Mouse (Mus musculus) lung, embryonic 15.5 days (tissue): Measurements from ENCODE around the gene Tradd. TPM values are rescaled to one million over a fixed set of nuclear protein-coding genes. Genes with fewer than 3 reads are reported as not detected.
A peak's percentile ranks its signal among the peaks of the same experiment; 100 is the strongest.

Experiments
- ATAC-seq: fragments of 200-750 bp; cut with Nextera tagmentation; 2 replicates; pipeline ENCODE4 v1.8.0; 2017; ENCODE audit warnings: moderate number of reproducible peaks, borderline replicate concordance; ENCODE audit not compliant: low FRiP score, low TSS enrichment; ENCODE audit errors: extremely low read depth
- H3K27ac ChIP-seq: fragments of 300-500 bp; sonication (generic); 2 replicates; pipeline ENCODE4 v1.5.1; 2015; ENCODE audit warnings: moderate library complexity, mild to moderate bottlenecking, inconsistent platforms
- H3K27me3 ChIP-seq: fragments of 300-500 bp; sonication (generic); 2 replicates; pipeline ENCODE4 v1.6.1; 2015; ENCODE audit warnings: inconsistent platforms
- H3K36me3 ChIP-seq: fragments of 300-500 bp; sonication (generic); 2 replicates; pipeline ENCODE4 v1.6.1; 2015; ENCODE audit warnings: inconsistent platforms
- H3K4me1 ChIP-seq: fragments of 300-500 bp; sonication (generic); 2 replicates; pipeline ENCODE4 v1.6.1; 2015; ENCODE audit warnings: inconsistent platforms
- H3K4me2 ChIP-seq: fragments of 300-500 bp; sonication (generic); 2 replicates; pipeline ENCODE4 v1.6.1; 2015; ENCODE audit warnings: inconsistent platforms, mild to moderate bottlenecking, moderate library complexity
- H3K4me3 ChIP-seq: fragments of 300-500 bp; sonication (generic); 2 replicates; pipeline ENCODE4 v1.5.1; 2015; ENCODE audit warnings: mild to moderate bottlenecking, inconsistent platforms
- H3K9ac ChIP-seq: fragments of 300-500 bp; sonication (generic); 2 replicates; pipeline ENCODE4 v1.6.1; 2015; ENCODE audit warnings: inconsistent platforms
- H3K9me3 ChIP-seq: fragments of 300-500 bp; sonication (generic); 2 replicates; pipeline ENCODE4 v1.6.1; 2016; ENCODE audit warnings: inconsistent platforms
- WGBS: fragments of 180-500 bp; shearing (Covaris S2); methylation state at CpG from one replicate; pipeline ENCODE4 v1.1.7; 2015; 5-methylcytosine and 5-hydroxymethylcytosine counted together
- microRNA counts: library from miRNA; unstranded; fragments of <30 nt; microRNA quantifications from one replicate; lab custom pipeline; 2016
- microRNA-seq: library from miRNA; unstranded; fragments of <30 nt; microRNA quantifications from one replicate; pipeline ENCODE4, GENCODE M21; 2016
- polyA plus RNA-seq: library from polyadenylated mRNA; unstranded; fragments of >200 nt; fragmentation: Nextera tagmentation; extraction: Ambion mirVana; gene quantifications from 2 replicates; pipeline ENCODE4 v1.2.1, GENCODE M21; 2015

Tradd gene
- polyA plus RNA-seq, 1 experiment from 2014 or later = 33.6 TPM

- Histone ChIP-seq H3K9me3 (no peaks in the 10 kb centered on the region), H3K27me3 (no peaks in the 10 kb centered on the region), H3K4me2 (peak within 1 kb of the TSS; percentile 87), H3K4me1 (peaks cover 24% of the 10 kb centered on the region), H3K9ac (peak within 1 kb of the TSS; percentile 64), H3K4me3 (peak within 1 kb of the TSS; percentile 65), H3K27ac (peak within 1 kb of the TSS; percentile 89), H3K36me3 (no peaks in the 10 kb centered on the region)
- peak; percentile 93 for ATAC-seq
- 2% methylated on average over 34 of the region's 34 CpGs for WGBS
Measured at GRCm38 (mm10) chr8:105224413-105225271, 39.8 kb downstream of the Tradd start, which contains the start of gene D230025D16Rik. D230025D16Rik (plus strand) TSS chr8:105225145.

GRCm38 (mm10) chr8:105223850-105224249, 40.6 kb downstream of the Tradd start:
- no peaks in the 10 kb centered on the region for H3K27me3 ChIP-seq
- H3K27ac ChIP-seq = peak overlapping the region; percentile 89; the same call in 1 of the 2 replicates
- no peak overlapping the region for H3K9ac ChIP-seq
- no peaks in the 10 kb centered on the region for H3K36me3 ChIP-seq
- peaks cover 24% of the 10 kb centered on the region for H3K4me1 ChIP-seq
- 69% methylated on average over 7 of the region's 7 CpGs for WGBS
- H3K4me2 ChIP-seq = peak overlapping the region; percentile 87
- no peak for ATAC-seq
- H3K9me3 ChIP-seq = no peaks in the 10 kb centered on the region
- H3K4me3 ChIP-seq = no peak overlapping the region

GRCm38 (mm10) chr8:105217926-105218522, 46.4 kb downstream of the Tradd start:
- no peak for ATAC-seq
- H3K4me3 ChIP-seq = no peak overlapping the region
- WGBS = 74% methylated on average over 5 of the region's 5 CpGs
- H3K9me3 ChIP-seq = no peaks in the 10 kb centered on the region
- H3K4me2 ChIP-seq = no peak overlapping the region
- H3K27me3 ChIP-seq = no peaks in the 10 kb centered on the region
- H3K27ac ChIP-seq = no peak overlapping the region
- H3K36me3 ChIP-seq = peaks cover 17% of the 10 kb centered on the region
- no peaks in the 10 kb centered on the region for H3K4me1 ChIP-seq
- no peak overlapping the region for H3K9ac ChIP-seq

GRCm38 (mm10) chr8:105214104-105214503, 50.3 kb downstream of the Tradd start:
- Histone ChIP-seq H3K36me3 (peaks cover 17% of the 10 kb centered on the region), H3K27me3 (no peaks in the 10 kb centered on the region), H3K4me3 (no peak overlapping the region), H3K4me2 (no peak overlapping the region), H3K4me1 (no peaks in the 10 kb centered on the region), H3K27ac (no peak overlapping the region), H3K9ac (no peak overlapping the region), H3K9me3 (no peaks in the 10 kb centered on the region)
- 81% methylated on average over 5 of the region's 5 CpGs for WGBS
- ATAC-seq = no peak

GRCm38 (mm10) chr8:105209153-105210110, 55.0 kb downstream of the Tradd start:
- Histone ChIP-seq H3K9me3 (no peaks in the 10 kb centered on the region), H3K4me1 (no peaks in the 10 kb centered on the region), H3K4me3 (no peak overlapping the region), H3K9ac (no peak overlapping the region), H3K4me2 (no peak overlapping the region), H3K27ac (no peak overlapping the region), H3K27me3 (no peaks in the 10 kb centered on the region), H3K36me3 (peaks cover 11% of the 10 kb centered on the region)
- WGBS = 86% methylated on average over 1 of the region's 1 CpGs
- no peak for ATAC-seq

MicroRNA genes within 50 kb of the gene (microRNA counts, 519-probe panel; counts per million panel counts)
- 1,986 counts per million, percentile 16 among the panel's probes with 10 or more counts for microRNA mmu-miR-328 (lab: Ali Mortazavi, UCI)

Small RNA genes within 50 kb of the gene (microRNA-seq; reads per million reads assigned to microRNA genes)
- gene Gm27320 (not detected), gene Mir328 (215 reads per million, percentile 60 among the genes with 10 or more reads in this experiment)

Other genes starting within 250 kb of the Tradd start
- not detected in 2 replicates for gene Ces3a, start 216.0 kb downstream of the Tradd start, polyA plus RNA-seq
- not detected in 2 replicates for gene Ces3b, start 180.9 kb downstream of the Tradd start, polyA plus RNA-seq
- not detected in 2 replicates for gene Ces4a, start 132.8 kb downstream of the Tradd start, polyA plus RNA-seq
- gene Cbfb, start 93.9 kb downstream of the Tradd start, polyA plus RNA-seq = 62.9 and 63.3 TPM in 2 replicates
- 38.2 and 38.8 TPM in 2 replicates for gene D230025D16Rik, start 39.5 kb downstream of the Tradd start, polyA plus RNA-seq
- gene B3gnt9, start 9.5 kb downstream of the Tradd start, polyA plus RNA-seq = 23.4 and 26.0 TPM in 2 replicates
- gene Fbxl8, start within 50 bp of the Tradd start, polyA plus RNA-seq = 4.8 and 4.9 TPM in 2 replicates
- gene Hsf4, start 5.2 kb upstream of the Tradd start, polyA plus RNA-seq = 0.61 and 0.69 TPM in 2 replicates
- 1.5 and 1.7 TPM in 2 replicates for gene Nol3, start 11.5 kb upstream of the Tradd start, polyA plus RNA-seq
- 9.7 and 10.0 TPM in 2 replicates for gene 4931428F04Rik, start 25.3 kb upstream of the Tradd start, polyA plus RNA-seq
- gene Exoc3l, start 31.5 kb upstream of the Tradd start, polyA plus RNA-seq = 30.3 and 32.9 TPM in 2 replicates
- gene E2f4, start 33.1 kb upstream of the Tradd start, polyA plus RNA-seq = 76.4 and 77.3 TPM in 2 replicates
- gene Elmo3, start 41.0 kb upstream of the Tradd start, polyA plus RNA-seq = 10.1 and 12.1 TPM in 2 replicates
- 1.6 and 2.8 TPM in 2 replicates for gene Lrrc29, start 61.7 kb upstream of the Tradd start, polyA plus RNA-seq
- gene Tmem208, start 61.7 kb upstream of the Tradd start, polyA plus RNA-seq = 110 and 116 TPM in 2 replicates
- 10.6 and 11.9 TPM in 2 replicates for gene Fhod1, start 83.3 kb upstream of the Tradd start, polyA plus RNA-seq
- gene Slc9a5, start 84.2 kb upstream of the Tradd start, polyA plus RNA-seq = 6.4 and 7.2 TPM in 2 replicates
- 1.1 and 1.5 TPM in 2 replicates for gene Plekhg4, start 108.7 kb upstream of the Tradd start, polyA plus RNA-seq
- not detected in 2 replicates for gene Kctd19, start 148.9 kb upstream of the Tradd start, polyA plus RNA-seq
- gene Lrrc36, start 149.0 kb upstream of the Tradd start, polyA plus RNA-seq = 0.43 and 0.67 TPM in 2 replicates
- gene Tppp3, start 206.9 kb upstream of the Tradd start, polyA plus RNA-seq = 63.3 and 63.6 TPM in 2 replicates
- gene Zdhhc1, start 232.3 kb upstream of the Tradd start, polyA plus RNA-seq = 44.0 and 50.9 TPM in 2 replicates